Mouse (Mus musculus) liver, adult 2 months (tissue): ENCODE measurements at regions not wholly inside any gene's neighbourhood (a gene's known extent, or its start where the extent isn't known, plus 50 kb on each side); places are given as distances from the start of the nearest gene placed in this dataset.

ENCODE experiments used
- CTCF ChIP-seq: fragments of 200-500 bp; IDR thresholded peaks from 2 replicates; pipeline ENCODE4 v1.5.1; 2011; ENCODE audit warnings: low read depth, low read length, control low read depth
- POLR2A ChIP-seq: fragments of 200-500 bp; IDR thresholded peaks from 2 replicates; pipeline ENCODE4 v1.6.1; 2011; ENCODE audit warnings: low read length, control low read depth; ENCODE audit not compliant: insufficient read depth; ENCODE audit errors: extremely low read depth

- TF ChIP-seq CTCF, result no peak
- no peak for TF ChIP-seq POLR2A
These were observed 165.5 kb downstream of the Gpr165 start for GRCm38 (mm10) chrX:96878721-96879120.
